Mouse (Mus musculus) c-Kit-negative CD71-positive TER-119-positive erythroid progenitor cells, embryonic 14.5 days (primary cell): ENCODE measurements around the gene 6030468B19Rik.
"Not testable (repeated sequence)": the region's sequence is repeated elsewhere in the genome, so short reads cannot be mapped to it uniquely, and the experiment has no call there.

Source experiments
- DNase-seq: peaks from one replicate; pipeline ENCODE4 v3.0.0-alpha.2; 2013; ENCODE audit warnings: low read depth, low spot score

The 6030468B19Rik gene

DNA sequence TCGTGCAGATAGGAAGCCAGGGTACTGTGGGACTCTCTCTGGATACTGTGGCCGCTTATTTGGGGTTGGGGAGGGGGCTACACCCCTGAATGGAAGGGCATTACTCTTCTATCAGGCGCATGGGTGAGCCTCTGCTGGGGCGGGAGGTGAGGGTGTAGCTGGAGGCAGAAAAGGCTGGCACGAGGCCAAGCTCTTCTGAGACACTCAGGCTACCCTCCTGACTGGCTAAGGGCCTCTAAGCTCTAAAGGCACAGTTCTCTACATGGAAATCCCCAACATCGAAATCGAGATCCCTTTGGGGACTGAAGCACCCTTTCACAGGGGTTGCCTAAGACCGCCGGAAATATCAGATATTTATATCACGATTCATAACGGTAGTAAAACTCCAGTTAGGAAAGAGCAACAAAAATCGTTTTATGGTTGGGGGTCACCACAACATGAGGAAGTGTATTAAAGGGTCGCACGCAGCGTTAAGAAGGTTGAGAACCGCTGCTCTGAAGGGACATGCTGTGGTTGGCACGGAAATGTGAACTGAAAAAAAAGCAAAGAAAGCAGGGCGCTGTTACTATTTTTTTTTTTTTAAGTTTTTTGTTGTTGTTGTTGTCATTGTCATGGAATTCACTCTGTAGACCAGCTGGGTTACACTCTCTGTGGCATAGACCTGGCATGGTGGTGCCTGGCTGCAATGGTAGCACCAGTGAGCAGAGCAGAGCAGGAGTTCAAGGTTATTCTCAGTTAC lies 30.9 kb downstream of the 6030468B19Rik start:
- no peak for DNase-seq

DNA sequence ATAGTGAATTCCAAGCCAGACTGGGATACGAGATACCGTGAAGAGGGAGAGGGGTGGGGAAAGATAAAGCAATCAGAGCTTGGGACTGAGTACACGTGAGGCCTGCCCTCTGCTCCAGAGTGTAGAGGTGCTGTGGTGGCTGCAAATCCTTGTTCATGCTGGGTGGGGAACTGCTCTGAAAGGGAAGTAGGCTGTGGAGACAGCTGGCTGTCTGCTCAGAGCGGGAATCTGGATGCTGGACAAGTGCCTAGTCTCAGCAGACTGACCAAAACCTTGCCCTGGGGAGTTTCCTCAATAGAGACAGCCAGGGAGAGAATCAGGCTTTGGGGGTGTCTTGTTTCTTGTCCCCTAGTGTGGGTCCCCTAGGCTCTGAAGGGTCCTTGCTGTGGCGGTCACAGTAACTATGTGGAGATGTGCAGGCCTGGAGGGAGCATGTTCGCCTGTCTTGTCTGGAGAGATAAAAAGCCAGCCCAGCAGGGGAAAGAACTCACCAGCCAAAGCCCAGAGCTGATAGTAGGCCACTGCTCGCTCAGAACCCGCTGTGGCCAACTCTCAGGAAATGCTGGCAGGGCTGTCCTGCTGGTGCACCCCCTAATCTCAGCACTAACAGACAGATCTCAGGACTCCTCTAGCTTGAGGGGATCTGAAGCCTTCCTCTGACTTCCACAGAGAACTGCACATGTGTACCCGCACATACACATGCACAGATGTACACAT lies 31.6 kb downstream of the 6030468B19Rik start:
- DNase-seq, result no peak

DNA sequence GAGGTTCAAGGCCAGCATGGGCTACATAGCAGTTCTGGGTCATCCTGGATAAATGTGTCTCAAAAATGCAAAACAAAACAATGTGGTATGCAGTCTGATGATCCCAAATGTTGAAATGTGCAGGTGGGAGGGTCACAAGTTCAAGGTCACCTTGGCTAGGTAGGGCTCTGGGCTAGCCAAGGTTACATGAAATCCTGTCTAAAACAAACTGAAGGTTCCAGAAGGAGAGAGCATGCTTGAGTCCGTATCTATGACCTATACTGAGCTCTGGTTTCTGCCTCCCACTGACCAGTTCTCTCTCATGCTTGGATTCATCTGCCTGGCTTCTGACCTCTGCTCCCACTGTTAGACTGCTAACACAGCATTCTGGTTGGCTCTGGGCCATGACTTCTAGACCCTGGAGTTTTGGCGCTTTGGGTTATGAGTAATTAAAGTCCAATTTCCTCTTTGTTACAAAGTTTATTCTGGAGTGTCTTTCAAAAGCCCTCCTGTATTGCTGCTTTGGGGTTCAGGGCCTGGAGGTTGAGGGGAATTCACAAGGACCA lies 32.3 kb downstream of the 6030468B19Rik start:
- DNase-seq, result no peak

DNA sequence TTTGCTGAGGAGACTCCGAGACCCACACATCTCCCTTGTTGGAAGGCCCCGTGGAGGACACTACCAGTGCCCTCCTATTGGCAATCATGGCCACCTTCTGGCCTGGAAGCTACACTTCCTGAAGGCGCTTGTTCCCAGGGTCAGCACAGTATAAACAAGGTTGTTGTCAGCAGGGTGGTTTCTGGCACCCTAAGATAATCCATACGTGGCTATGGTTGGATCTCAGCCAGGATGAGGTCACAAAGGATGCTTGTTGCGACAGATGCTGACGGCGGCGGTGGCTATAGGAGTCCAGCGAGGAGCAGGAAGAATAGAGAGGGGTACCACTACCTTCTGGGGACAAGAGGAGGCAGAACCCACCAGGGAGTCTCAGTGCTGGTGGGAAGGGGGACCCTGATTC lies 32.9 kb downstream of the 6030468B19Rik start:
- no peak for DNase-seq

DNA sequence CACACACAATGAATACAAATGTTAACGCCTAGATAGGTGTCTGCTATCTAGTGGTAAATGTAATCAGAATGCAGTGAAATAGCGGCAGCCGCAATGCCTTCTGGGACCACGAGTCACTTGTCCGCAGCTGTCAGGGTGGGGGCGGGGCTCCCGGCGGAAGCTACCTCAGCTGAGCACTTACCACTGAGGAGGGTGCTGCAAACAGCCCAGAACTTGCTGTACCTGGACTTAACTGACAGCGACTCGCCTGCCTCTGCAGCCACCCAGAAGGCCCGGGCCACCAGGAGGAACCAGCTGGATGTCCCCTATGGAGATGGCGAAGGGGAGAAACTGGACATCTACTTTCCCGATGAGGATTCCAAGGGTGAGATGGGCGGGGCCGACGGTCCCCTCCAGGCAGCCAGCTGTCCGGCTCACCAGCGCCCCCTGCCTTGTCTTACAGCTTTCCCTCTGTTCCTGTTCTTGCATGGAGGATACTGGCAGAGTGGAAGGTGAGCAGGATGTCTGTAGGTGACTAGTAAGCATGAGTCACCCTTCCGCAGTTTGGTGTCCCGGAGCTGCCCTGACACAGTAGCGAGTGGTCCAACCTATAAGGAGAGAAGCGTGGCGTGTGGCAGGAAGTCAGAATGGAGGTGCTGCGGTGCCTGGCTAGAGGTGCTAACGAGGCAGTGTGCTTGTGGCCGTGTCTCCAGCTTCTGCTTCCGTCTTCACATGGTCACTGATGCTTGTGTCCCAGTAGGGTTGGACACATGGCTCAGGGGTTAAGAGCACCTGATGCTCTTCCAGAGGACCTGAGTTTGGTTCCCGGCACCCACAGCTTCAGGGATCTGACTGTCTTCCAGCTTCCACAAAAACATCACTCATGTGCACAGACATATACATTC lies 34.9 kb downstream of the 6030468B19Rik start:
- peak; percentile 94 for DNase-seq

DNA sequence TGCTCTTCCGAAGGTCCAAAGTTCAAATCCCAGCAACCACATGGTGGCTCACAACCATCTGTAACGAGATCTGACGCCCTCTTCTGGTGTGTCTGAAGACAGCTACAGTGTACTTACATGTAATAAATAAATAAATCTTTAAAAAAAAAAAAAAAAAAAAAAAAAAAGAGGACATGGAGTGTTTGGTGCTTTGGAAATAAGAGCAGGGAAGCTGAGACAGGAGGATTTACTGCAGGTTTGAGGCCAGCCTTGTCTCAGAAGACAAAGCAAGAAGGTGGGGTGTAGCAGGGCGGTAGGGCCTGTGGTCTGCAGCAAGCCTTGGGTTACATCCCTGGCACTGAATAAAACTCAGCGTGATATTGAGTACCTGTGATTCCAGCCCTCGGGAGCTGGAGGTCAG lies 36.0 kb downstream of the 6030468B19Rik start:
- not testable (repeated sequence) for DNase-seq

DNA sequence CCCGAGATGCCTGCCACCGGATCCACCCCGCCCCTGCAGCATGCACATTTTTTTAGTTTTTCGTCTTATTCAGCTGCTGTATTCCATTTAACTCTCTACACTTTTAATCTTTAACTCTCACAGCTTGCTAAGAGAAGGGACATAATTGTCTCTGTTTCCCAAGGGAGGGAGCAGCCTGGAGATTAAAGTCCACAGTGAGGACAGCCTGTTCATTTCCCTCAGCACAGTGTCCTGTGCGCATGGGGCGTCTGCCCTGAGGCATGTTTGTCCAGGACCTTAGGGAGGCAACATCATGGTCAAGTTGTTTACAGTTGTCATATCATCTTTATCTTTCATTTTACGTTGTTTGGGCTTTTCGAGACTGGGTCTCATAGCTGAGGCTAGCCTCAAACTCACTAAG lies 36.6 kb downstream of the 6030468B19Rik start:
- DNase-seq, result no peak

DNA sequence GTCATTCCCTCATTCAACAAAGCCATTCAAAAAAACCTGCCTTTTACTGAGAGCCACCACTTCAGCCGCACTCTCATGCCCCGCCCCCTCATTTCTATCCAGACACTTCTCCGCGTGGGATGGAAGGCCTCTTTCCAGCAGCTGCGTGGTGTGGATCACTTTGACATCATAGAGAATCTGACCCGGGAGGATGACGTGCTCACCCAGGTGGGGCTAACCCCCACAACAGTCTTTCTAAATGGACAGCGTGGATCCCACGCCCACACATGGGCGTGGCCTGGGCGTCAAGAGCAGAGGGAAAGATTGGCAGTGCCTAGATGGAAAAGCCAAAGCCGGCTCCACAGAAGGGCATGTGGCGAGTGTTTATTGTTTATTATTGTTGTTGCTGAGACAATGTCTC lies 38.8 kb downstream of the 6030468B19Rik start:
- DNase-seq, result peak; percentile 68

DNA sequence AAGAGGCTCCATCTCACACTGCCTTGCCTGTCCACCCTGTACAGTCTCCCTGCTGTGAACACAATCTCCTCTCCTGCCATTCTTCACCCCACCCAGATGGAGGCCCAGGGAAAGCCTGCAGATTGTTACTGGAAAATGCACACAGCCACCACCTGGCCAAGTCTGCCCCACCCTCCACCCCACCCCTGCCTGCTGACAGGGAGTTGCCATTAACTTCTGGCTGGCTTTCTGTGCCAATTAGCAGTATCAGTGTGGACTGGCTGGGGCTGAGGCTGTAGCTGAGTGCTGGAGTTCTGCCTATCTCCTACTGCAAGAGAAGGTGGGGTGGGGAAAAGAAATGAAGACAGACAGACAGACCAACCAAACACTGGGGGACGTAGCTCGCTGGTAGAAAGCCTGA lies 41.1 kb downstream of the 6030468B19Rik start:
- DNase-seq, result peak; percentile 65

DNA sequence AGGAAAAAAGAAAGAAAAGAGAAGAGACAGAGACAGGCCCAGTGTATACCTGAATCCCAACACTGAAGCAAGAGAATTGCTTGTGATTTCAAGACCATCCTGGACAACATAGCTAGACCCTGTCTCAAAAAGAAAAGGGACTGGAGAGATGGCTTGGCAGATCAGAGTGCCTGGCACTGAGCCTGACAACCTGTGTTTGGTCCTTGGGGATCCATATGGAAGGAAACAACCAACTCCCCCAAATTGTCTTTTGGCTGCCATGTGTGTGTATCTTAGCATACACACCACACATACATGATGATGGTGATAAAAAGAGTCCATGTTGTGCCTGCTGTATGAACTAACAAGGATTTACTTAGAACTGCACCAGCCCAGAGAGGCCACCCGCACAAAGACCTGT lies 41.6 kb downstream of the 6030468B19Rik start:
- DNase-seq, result no peak

DNA sequence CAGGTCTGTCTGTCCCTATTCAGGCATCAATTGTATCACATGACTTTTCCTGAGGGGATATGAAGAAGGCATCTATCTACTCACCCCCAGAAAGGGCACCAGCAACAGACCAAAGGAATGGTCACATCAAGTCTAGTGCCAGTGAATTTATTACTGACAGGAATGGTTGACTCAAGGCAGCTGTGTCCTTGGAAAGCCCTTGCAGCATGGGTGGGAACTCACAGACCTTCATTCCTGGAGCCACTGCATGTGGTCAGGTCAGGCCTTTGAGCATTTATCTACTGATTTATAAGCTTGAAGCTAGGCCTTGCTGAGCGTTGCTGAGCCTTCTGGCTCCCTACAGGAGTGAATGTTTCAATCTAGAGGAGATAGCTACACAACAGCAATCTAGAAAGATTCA lies 43.5 kb downstream of the 6030468B19Rik start:
- no peak for DNase-seq

DNA sequence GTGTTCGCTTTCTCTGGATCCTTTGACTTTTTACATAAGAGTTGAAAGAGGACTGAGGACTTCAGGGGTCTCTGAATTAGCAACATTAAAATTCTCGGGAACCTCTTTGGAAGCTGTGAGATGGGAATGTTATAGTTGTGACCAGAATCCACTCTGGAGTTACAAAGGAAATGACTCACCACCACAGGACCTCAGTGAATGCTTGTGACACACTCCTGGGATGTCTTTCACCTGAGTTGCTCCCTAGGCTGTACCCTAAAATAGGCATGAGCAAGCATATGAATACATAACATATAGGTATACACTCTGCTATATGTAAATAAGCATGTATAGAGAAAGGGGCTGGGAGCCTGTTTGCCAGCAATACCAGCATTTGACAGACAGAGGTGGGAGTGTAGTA lies 46.0 kb downstream of the 6030468B19Rik start:
- DNase-seq, result no peak

DNA sequence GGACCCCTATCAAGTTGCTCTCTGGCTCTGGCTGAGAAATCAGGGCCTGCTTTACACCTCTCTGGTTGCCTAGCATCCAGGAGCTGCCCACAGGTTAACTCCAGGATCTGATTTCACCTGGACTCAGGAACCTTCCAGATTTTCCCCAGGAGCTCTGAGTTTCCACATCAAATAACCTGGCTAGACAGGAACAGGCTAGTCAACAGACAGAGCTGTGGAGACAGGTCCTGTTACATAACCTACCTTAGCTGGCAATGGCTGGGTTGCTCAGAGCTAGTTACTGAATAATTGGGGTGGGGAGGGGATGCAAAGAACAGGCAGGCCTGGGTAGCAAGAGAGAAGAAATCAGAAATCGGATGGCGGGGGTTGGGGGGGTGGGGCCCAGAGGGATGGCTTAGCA lies 47.5 kb downstream of the 6030468B19Rik start:
- DNase-seq, result no peak

DNA sequence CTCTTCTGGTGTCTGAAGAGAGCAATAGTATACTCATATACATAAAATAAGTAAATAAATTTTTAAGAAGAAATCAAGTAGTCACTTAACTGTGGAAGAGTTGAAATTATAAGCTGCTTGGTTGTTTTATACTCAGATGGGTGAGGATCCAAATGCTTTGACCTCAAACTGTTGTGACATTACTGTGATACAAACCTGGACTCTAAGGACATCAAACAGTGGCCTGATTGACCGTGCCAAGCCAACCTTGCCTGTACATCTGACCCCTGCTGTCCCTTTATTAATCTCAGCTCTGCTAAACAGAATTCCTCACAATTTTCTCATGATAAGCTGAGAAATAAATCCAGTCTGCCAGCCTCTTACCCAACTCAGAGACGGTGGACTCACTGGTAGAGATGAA lies 48.2 kb downstream of the 6030468B19Rik start:
- no peak for DNase-seq

DNA sequence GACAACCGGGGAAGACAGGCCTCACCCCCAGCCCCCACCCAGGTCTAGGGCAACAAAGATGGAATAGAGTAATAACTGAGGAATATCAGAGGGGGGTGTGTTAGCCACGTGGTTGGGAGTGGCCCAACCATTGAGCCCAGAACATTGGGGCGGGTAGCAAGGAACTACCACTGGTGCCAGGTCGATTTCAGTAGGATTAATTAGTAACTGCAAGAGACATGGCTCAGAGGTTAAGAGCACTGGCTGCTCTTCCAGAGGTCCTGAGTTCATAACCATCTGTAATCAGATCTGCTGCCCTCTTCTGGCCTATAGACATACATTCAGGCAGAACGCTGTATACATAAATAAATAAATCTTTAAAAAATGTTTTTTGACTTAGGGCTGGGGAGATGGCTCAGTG lies 49.2 kb downstream of the 6030468B19Rik start:
- DNase-seq, result no peak

DNA sequence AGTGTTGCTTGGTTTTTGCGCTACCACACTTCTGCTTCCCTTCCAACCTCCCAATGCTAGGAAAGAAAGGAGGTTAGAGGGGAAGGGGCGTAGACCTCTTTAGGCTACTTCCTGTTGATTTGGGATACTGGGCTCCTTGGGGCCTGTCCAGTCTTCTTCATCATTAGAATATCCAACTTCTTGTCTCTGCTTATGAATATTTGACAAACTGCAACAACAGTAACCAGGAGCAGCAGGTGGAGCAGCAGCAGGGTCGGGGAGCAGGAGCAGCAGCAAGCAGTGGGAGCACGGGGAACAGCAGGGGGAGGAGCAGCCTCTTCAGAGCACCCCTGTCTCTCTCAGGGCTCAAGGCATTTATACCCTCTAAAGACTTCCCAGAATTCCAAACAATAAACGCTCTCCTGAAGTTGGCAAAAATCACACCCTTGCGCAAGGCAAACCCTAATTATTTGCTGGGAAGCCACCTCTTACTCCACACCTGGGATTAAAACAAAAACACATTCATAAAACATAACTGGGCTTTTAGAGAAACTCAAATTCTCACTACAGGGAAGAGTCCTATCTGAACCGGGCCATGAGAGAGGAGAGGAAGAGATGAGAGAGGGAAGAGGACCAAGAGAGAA lies 50.2 kb downstream of the 6030468B19Rik start:
- no peak for DNase-seq

DNA sequence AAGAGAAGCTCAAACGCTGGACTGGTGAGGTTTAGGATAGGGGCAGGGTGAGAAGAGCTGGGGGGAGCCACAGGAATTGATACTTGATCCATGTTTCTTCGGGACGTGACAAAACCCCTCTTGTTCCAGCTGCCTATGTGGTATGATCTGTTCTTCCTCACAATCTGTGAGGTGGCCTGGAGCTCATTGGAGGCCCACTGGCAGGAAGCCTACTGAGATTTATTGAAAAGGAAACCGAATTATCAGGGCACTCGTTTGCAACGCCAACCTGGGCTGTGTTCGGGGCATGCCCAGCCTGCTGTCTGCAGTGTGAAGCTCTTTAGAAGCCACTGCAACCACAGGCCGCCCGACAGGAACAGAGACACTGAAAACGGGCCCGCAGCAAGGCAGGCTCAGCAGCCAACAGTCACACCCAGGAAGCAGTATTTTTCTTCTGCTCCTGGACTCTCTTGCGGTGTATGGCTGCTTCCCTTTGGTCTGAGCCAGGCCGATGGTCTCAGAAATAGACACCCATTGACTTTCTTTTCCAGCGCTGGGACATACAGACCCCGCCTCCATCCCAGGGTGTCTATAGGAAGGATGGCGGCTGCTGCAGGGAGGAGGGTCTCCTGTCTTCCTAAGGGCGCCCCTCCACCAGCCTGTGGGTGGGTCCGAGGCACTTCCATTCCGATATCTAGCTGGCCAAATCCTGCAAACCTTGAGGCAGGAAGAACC lies 51.0 kb downstream of the 6030468B19Rik start:
- DNase-seq, result no peak

DNA sequence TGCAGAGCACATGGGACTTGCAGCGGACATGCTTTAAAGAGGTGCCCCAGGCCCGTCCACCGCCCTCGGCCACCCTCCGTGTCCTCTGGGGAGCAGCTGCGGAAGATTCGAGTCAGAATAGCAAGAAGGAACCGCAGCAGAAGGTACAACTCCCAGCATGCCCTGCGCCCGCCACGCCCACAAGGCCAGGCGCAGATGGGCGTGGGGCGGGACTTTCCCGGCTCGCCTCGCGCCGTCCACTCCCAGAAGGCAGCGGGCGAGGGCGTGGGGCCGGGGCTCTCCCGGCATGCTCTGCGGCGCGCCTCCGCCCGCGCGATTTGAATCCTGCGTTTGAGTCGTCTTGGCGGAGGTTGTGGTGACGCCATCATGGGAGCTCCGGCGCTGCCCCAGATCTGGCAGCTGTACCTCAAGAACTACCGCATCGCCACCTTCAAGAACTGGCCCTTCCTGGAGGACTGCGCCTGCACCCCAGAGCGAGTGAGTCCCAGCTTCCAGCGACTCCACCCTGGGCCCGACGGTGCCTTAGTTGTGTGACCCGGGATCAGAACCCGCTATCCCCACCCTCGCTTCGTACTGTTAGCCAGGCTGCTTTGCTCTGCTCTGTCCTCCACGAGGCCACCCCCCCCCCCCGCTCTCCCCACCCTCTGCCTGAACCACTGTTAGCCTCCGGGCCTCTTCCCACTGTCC lies 51.7 kb downstream of the 6030468B19Rik start, which contains the start of gene Birc5:
Birc5 (plus strand) TSS at position 267 of the 687 bp plus-strand sequence.
- peak; percentile 94 for DNase-seq

DNA sequence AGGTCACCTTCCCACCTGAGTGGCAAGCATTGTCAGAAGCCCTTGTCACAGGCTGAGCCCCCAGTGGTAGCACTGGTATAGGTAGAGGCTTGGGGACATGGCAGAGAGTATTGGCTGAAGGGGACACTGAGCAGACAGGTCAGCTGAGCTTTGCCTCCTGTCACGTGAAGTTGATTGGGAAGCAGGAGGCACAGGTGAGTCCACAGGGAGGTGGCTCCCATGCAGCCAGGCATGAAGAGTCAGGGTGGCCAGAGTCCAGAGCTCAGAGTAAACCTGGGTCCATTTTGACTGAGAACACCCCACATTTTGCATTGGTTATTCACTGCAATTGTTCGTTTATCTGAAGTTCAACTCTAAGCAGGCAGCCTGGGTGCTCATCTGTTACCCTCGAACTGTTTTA lies 55.4 kb downstream of the 6030468B19Rik start:
- DNase-seq, result no peak

DNA sequence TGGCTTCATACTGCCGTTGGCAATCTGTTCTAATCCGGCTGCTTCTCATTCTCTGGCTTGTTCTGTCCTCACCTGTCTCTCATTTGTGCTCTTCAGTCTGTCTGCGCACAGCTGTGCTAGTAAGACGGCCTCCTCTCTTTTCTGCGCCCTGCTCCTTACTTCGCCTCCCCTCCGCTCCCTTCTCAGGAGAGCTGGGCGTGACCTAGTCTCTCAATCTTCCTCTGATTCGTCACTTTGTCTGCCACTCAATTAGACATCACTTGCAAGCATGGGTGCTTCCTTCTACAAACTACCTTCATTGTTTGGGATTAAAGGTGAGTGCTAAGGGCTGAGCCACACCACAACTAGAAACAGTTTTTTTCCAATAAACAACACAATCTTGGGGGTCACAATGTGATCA lies 56.8 kb downstream of the 6030468B19Rik start:
- no peak for DNase-seq
